Mouse (Mus musculus) embryonic facial prominence, embryonic 14.5 days (tissue): Measurements from ENCODE around the gene Adprm. TPM values are rescaled to one million over a fixed set of nuclear protein-coding genes. Genes with fewer than 3 reads are reported as not detected.
"Not testable (repeated sequence)": the region's sequence is repeated elsewhere in the genome, so short reads cannot be mapped to it uniquely, and the experiment has no call there.

Experiments
- ATAC-seq: fragments of 200-750 bp; cut with Nextera tagmentation; 2 replicates; pipeline ENCODE4 v1.8.0; 2017; ENCODE audit warnings: low read depth, moderate number of reproducible peaks, moderate TSS enrichment
- DNase-seq: peaks from one replicate; pipeline ENCODE4 v3.0.0-alpha.2; 2015; ENCODE audit warnings: low spot score
- H3K27ac ChIP-seq: fragments of 300-500 bp; sonication (generic); replicated peaks from 2 replicates; pipeline ENCODE4 v1.5.1; 2014; ENCODE audit warnings: low read depth, mild to moderate bottlenecking, low read length, moderate library complexity
- H3K27me3 ChIP-seq: fragments of 300-500 bp; sonication (generic); replicated peaks from 2 replicates; pipeline ENCODE4 v1.6.1; 2014; ENCODE audit warnings: low read length; ENCODE audit not compliant: control insufficient read depth, insufficient read depth
- H3K36me3 ChIP-seq: fragments of 300-500 bp; sonication (generic); 2 replicates; pipeline ENCODE4 v1.6.1; 2014; ENCODE audit warnings: low read length, mixed read lengths; ENCODE audit not compliant: control insufficient read depth, insufficient read depth
- H3K4me1 ChIP-seq: fragments of 300-500 bp; sonication (generic); 2 replicates; pipeline ENCODE4 v1.6.1; 2014; ENCODE audit warnings: antibody characterized with exemption, low read length; ENCODE audit not compliant: control insufficient read depth, insufficient read depth
- H3K4me2 ChIP-seq: fragments of 300-500 bp; sonication (generic); 2 replicates; pipeline ENCODE4 v1.6.1; 2014; ENCODE audit warnings: low read depth, mild to moderate bottlenecking, low read length, moderate library complexity, mixed read lengths
- H3K4me3 ChIP-seq: fragments of 300-500 bp; sonication (generic); 2 replicates; pipeline ENCODE4 v1.5.1; 2014; ENCODE audit warnings: low read depth, mild to moderate bottlenecking, low read length
- H3K9ac ChIP-seq: fragments of 300-500 bp; sonication (generic); 2 replicates; pipeline ENCODE4 v1.6.1; 2014; ENCODE audit warnings: low read depth, mild to moderate bottlenecking, low read length, moderate library complexity, mixed read lengths
- H3K9me3 ChIP-seq: fragments of 300-500 bp; sonication (generic); 2 replicates; pipeline ENCODE4 v1.6.1; 2016; ENCODE audit warnings: low read length; ENCODE audit not compliant: control insufficient read depth
- WGBS: fragments of 180-500 bp; shearing (Covaris S2); extraction: QIAGEN DNeasy Blood & Tissue Kit; methylation state at CpG from one replicate; pipeline ENCODE4 v1.1.7; 2014; 5-methylcytosine and 5-hydroxymethylcytosine counted together
- polyA plus RNA-seq: library from polyadenylated mRNA; unstranded; fragments of >200 nt; fragmentation: Nextera tagmentation; extraction: Ambion mirVana; gene quantifications from 2 replicates; pipeline ENCODE4 v1.2.1, GENCODE M21; 2014

The Adprm gene
- polyA plus RNA-seq, 1 experiment from 2014 or later: 30.4 TPM

GRCm38 (mm10) chr11:67024867-67025477 lies 27.4 kb downstream of the Adprm start, which contains the start of gene Tmem220:
Gene Tmem220, plus strand, starts transcription at chr11:67025154.
- under 1% methylated on average over 27 of the region's 35 CpGs for WGBS
- peak within 1 kb of the TSS; percentile 54 for H3K4me3 ChIP-seq
- no peak within 1 kb of the TSS for H3K27ac ChIP-seq

GRCm38 (mm10) chr11:67023802-67024340 lies 28.5 kb downstream of the Adprm start:
- Histone ChIP-seq H3K4me2 (peak overlapping the region; percentile 65; the same call in 1 of the 2 replicates), H3K4me1 (no peaks in the 10 kb centered on the region; the same call in 1 of the 2 replicates), H3K9ac (no peak overlapping the region), H3K36me3 (no peaks in the 10 kb centered on the region), H3K27ac (no peak overlapping the region), H3K9me3 (no peaks in the 10 kb centered on the region), H3K27me3 (0 out of 2 replicates have a peak, but pooled peaks cover 5% of the 10 kb centered on the region), H3K4me3 (no peak overlapping the region)
- DNase-seq (no peak), ATAC-seq (no peak)
- 34% methylated on average over 6 of the region's 6 CpGs for WGBS

More at GRCm38 (mm10) chr11:67024867-67025477, 27.4 kb downstream of the Adprm start, which contains the start of gene Tmem220:
- ATAC-seq (peak; percentile 98), DNase-seq (peak; percentile 97)
- no peaks in the 10 kb centered on the region for H3K9me3 ChIP-seq
- H3K27me3 ChIP-seq: 0 out of 2 replicates have a peak, but pooled peaks cover 4% of the 10 kb centered on the region
- H3K4me1 ChIP-seq: no peaks in the 10 kb centered on the region; the same call in 1 of the 2 replicates
- peak within 1 kb of the TSS; percentile 65 for H3K4me2 ChIP-seq
- peak within 1 kb of the TSS; percentile 69 for H3K9ac ChIP-seq
- no peaks in the 10 kb centered on the region for H3K36me3 ChIP-seq

DNA sequence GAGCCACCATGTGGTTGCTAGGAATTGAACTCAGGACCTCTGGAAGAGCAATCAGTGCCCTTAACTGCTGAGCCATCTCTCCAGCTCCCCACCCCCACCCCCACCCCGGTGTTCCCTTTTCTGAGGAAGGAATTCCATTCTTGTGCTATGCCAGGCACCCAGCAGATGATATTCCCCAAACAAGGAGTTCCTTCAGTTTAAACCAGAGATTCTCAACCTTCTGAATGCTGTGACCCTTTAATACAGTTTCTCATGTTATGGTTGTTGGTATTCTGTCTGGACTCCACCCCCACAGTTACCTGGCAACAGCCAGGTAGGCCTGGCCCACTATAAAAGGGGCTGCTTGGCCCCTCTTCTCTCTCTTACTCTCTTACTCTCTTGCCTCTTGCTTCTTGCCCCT lies 29.2 kb downstream of the Adprm start:
- not testable (repeated sequence) for H3K9ac ChIP-seq, H3K9me3 ChIP-seq, H3K4me2 ChIP-seq, ATAC-seq, H3K36me3 ChIP-seq, H3K27ac ChIP-seq, H3K27me3 ChIP-seq, H3K4me1 ChIP-seq, DNase-seq, H3K4me3 ChIP-seq
- 61% methylated on average over 1 of the region's 1 CpGs for WGBS

GRCm38 (mm10) chr11:67022354-67023115 lies 29.9 kb downstream of the Adprm start:
- Histone ChIP-seq H3K27ac (no peak overlapping the region), H3K36me3 (no peaks in the 10 kb centered on the region), H3K4me3 (no peak overlapping the region), H3K4me2 (no peak overlapping the region), H3K4me1 (peaks cover 8% of the 10 kb centered on the region), H3K9me3 (no peaks in the 10 kb centered on the region), H3K9ac (no peak overlapping the region), H3K27me3 (0 out of 2 replicates have a peak, but pooled peaks cover 5% of the 10 kb centered on the region)
- WGBS: 88% methylated on average over 13 of the region's 13 CpGs
- no peak for DNase-seq
- no peak for ATAC-seq

GRCm38 (mm10) chr11:67020948-67021347 lies 31.4 kb downstream of the Adprm start:
- Histone ChIP-seq H3K9me3 (no peaks in the 10 kb centered on the region), H3K36me3 (no peaks in the 10 kb centered on the region), H3K9ac (no peak overlapping the region), H3K27me3 (0 out of 2 replicates have a peak, but pooled peaks cover 5% of the 10 kb centered on the region), H3K4me2 (peak overlapping the region; percentile 47), H3K27ac (no peak overlapping the region), H3K4me3 (peak overlapping the region; percentile 15), H3K4me1 (peaks cover 8% of the 10 kb centered on the region)
- ATAC-seq (no peak), DNase-seq (peak; percentile 75)
- WGBS: 4% methylated on average over 12 of the region's 12 CpGs

GRCm38 (mm10) chr11:67019711-67020475 lies 32.5 kb downstream of the Adprm start:
- 47% methylated on average over 7 of the region's 7 CpGs for WGBS

GRCm38 (mm10) chr11:67017801-67018591 lies 34.4 kb downstream of the Adprm start:
- Histone ChIP-seq H3K36me3 (no peaks in the 10 kb centered on the region), H3K27ac (0 out of 2 replicates have a peak overlapping the region, but pooled peaks have one; percentile 28), H3K4me2 (no peak overlapping the region), H3K4me1 (peaks cover 8% of the 10 kb centered on the region; the same call in 1 of the 2 replicates), H3K4me3 (no peak overlapping the region), H3K9me3 (no peaks in the 10 kb centered on the region), H3K9ac (0 out of 2 replicates have a peak overlapping the region, but pooled peaks have one; percentile 14), H3K27me3 (0 out of 2 replicates have a peak, but pooled peaks cover 5% of the 10 kb centered on the region)
- DNase-seq (peak; percentile 74), ATAC-seq (peak; percentile 83)
- 9% methylated on average over 12 of the region's 12 CpGs for WGBS

More at GRCm38 (mm10) chr11:67019711-67020475, 32.5 kb downstream of the Adprm start:
- peaks cover 8% of the 10 kb centered on the region for H3K4me1 ChIP-seq
- DNase-seq (no peak), ATAC-seq (no peak)
- no peak overlapping the region for H3K4me3 ChIP-seq
- no peaks in the 10 kb centered on the region for H3K9me3 ChIP-seq
- no peak overlapping the region for H3K9ac ChIP-seq
- 0 out of 2 replicates have a peak, but pooled peaks cover 5% of the 10 kb centered on the region for H3K27me3 ChIP-seq
- H3K27ac ChIP-seq: no peak overlapping the region
- H3K36me3 ChIP-seq: no peaks in the 10 kb centered on the region
- H3K4me2 ChIP-seq: peak overlapping the region; percentile 47; the same call in 1 of the 2 replicates
